Mouse (Mus musculus) myocyte (in vitro differentiated cells): ENCODE data around the gene Dnajc17.

Experiments used
- CEBPB ChIP-seq: IDR thresholded peaks from 2 replicates; pipeline ENCODE4 v1.6.1; 2011; ENCODE audit warnings: mild to moderate bottlenecking, moderate library complexity; ENCODE audit not compliant: poor library complexity, insufficient read depth, severe bottlenecking
- E2F4 ChIP-seq: IDR thresholded peaks from one replicate; pipeline ENCODE4 v1.6.1; 2011; ENCODE audit warnings: mild to moderate bottlenecking, control low read depth, moderate library complexity; ENCODE audit not compliant: insufficient read depth
- MYOG ChIP-seq, 3 experiments: IDR thresholded peaks; one replicate each; pipeline ENCODE4 v1.6.1; 2011; ENCODE audit warnings: control low read depth in 2 of 3, low read depth in 2 of 3, mild to moderate bottlenecking in 2 of 3; ENCODE audit not compliant: insufficient read length in 2 of 3, control insufficient read depth in 1 of 3, insufficient read depth in 1 of 3
- POLR2A ChIP-seq: IDR thresholded peaks from one replicate; pipeline ENCODE4 v1.6.1; 2011; ENCODE audit warnings: low read depth, mild to moderate bottlenecking, control low read depth, moderate library complexity; ENCODE audit not compliant: insufficient read length
- TCF3 ChIP-seq: IDR thresholded peaks from one replicate; pipeline ENCODE4 v1.6.1; 2011; ENCODE audit warnings: low read depth, control low read depth; ENCODE audit not compliant: insufficient read length
- USF1 ChIP-seq: IDR thresholded peaks from one replicate; pipeline ENCODE4 v1.6.1; 2011; ENCODE audit warnings: low read depth, mild to moderate bottlenecking, control low read depth, moderate library complexity

GRCm38 (mm10) chr2:119165401-119165800 is 43.2 kb downstream of the Dnajc17 start:
- TF ChIP-seq POLR2A (no peak), E2F4 (no peak), MYOG (IDR thresholded peaks at IDR 0.05; ENCODE audit: control insufficient read depth in 1 of 3, insufficient read depth in 1 of 3, insufficient read length in 2 of 3, low read depth in 2 of 3) (no peak), CEBPB (no peak), USF1 (no peak), TCF3 (no peak)
